Mouse (Mus musculus): ENCODE data around the gene A1bg. TPM values are rescaled to one million over a fixed set of nuclear protein-coding genes. Genes with fewer than 3 reads are reported as not detected.

The A1bg gene
- polyA plus RNA-seq, 1 experiment from 2014 or later: not detected

DNA sequence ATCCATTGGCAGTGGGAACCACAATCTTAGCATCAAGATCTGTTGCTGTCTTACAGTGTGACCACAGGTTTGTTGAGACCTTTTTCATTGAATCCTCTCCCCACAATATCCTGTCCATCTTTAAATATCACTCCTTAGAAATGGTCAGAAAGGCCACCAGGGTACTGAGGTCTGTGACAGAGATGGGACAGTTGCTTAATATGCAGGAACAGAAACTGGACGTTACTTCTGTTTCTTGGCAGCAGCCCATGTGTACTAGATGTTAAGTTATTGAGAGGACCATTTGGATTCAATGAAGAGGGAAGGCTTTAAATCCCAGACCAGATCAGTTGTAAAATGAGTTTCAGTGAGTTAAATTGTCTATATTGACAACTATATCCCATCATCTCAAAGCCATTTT, 67.7 kb downstream of the A1bg start:
- Histone ChIP-seq H3K4me2 (no peak overlapping the region), H3K36me3 (no peaks in the 10 kb centered on the region), H3K4me1 (peaks cover 13% of the 10 kb centered on the region; the same call in 1 of the 2 replicates), H3K27me3 (no peaks in the 10 kb centered on the region), H3K4me3 (no peak overlapping the region), H3K27ac (no peak overlapping the region), H3K9me3 (no peaks in the 10 kb centered on the region), H3K9ac (no peak overlapping the region)
- no peak for ATAC-seq (ENCODE audit: borderline replicate concordance, extremely low read depth, low FRiP score, low TSS enrichment)
- WGBS: 57% methylated on average over 1 of the region's 1 CpGs

- H3K4me3 ChIP-seq: no peak overlapping the region
- H3K9ac ChIP-seq: no peak overlapping the region
- H3K9me3 ChIP-seq: no peaks in the 10 kb centered on the region
- no peak overlapping the region for H3K4me2 ChIP-seq
- H3K36me3 ChIP-seq: no peaks in the 10 kb centered on the region
- H3K27ac ChIP-seq: no peak overlapping the region
- H3K27me3 ChIP-seq: no peaks in the 10 kb centered on the region
- ATAC-seq (ENCODE audit: borderline replicate concordance, extremely low read depth, low FRiP score, low TSS enrichment): no peak
- 68% methylated on average over 4 of the region's 4 CpGs for WGBS
- peaks cover 13% of the 10 kb centered on the region; the same call in 1 of the 2 replicates for H3K4me1 ChIP-seq
Measured at GRCm38 (mm10) chr15:60854151-60854550, 68.7 kb downstream of the A1bg start.

DNA sequence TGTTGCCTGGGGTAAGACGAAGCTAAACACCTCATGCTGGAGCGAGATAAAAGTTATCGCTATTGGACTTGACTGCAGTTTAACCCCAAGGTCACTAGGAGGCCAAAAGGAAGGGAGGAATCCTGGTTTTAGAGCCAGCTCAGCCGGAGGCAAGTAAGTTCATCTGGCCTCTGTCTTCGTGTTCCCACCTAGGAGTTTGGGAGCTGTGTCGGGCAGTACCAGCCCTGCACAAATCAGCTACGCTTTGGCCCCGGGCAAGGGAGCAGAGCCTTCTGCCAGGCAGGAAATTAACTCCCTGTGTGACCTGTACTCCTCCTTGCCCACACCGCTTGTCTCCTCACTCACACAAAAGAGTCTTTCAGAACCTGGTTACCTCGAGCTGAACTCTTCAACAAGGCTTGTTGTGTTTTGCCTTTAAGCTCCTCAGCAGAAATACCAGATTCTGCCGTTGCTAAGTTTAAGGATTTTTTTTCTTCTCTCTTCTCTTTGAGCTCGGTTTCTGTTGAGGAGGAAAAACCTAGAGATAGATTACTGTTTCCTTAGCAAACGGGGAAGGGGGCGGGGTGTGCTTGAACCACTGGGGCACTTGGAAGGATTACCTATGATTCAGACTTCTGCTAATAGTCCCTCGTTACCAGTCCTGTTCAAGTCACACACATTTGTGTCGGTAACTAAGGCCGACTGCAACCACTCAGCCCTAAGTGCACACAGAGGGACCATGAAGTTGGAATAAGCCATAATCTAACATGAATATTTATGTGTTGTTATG, 69.4 kb downstream of the A1bg start, which contains the start of gene Fam84b:
Gene Fam84b (minus strand): TSS at position 548 of the 769 bp plus-strand sequence.
- H3K9ac ChIP-seq: no peak within 1 kb of the TSS
- peak within 1 kb of the TSS; percentile 6; the same call in 1 of the 2 replicates for H3K4me2 ChIP-seq
- H3K4me3 ChIP-seq: no peak within 1 kb of the TSS
- peak within 1 kb of the TSS; percentile 60 for H3K27ac ChIP-seq
- H3K4me1 ChIP-seq: peaks cover 13% of the 10 kb centered on the region; the same call in 1 of the 2 replicates
- no peak for ATAC-seq (ENCODE audit: borderline replicate concordance, extremely low read depth, low FRiP score, low TSS enrichment)
- 17% methylated on average over 17 of the region's 17 CpGs for WGBS
- no peaks in the 10 kb centered on the region for H3K27me3 ChIP-seq
- no peaks in the 10 kb centered on the region for H3K9me3 ChIP-seq
- H3K36me3 ChIP-seq: no peaks in the 10 kb centered on the region

DNA sequence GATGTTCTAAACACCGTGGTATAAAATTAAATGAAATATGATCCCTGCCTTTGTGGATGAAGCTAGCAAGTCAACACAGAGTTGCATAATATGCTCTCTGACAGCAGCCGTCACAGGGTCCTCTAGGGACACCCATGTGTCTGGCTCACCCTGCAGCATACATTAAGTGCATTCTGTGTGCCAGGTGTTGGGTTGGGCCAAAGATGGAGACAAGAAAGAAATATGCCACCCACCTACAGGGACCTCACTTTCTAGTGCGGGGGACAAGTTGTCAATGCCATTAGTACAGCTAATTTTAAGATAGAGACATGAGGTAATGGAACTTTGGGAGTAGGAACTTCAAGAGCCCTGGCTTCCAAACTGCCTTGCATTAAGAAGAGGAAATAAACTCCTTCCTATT, 74.2 kb downstream of the A1bg start:
- no peaks in the 10 kb centered on the region for H3K9me3 ChIP-seq
- no peak overlapping the region for H3K27ac ChIP-seq
- H3K36me3 ChIP-seq: no peaks in the 10 kb centered on the region
- H3K9ac ChIP-seq: no peak overlapping the region
- H3K4me2 ChIP-seq: no peak overlapping the region
- 44% methylated on average over 3 of the region's 3 CpGs for WGBS
- no peak overlapping the region for H3K4me3 ChIP-seq
- no peak for ATAC-seq (ENCODE audit: borderline replicate concordance, extremely low read depth, low FRiP score, low TSS enrichment)
- no peaks in the 10 kb centered on the region for H3K27me3 ChIP-seq
- H3K4me1 ChIP-seq: peaks cover 19% of the 10 kb centered on the region; the same call in 1 of the 2 replicates

Other genes with a start within 250 kb of the A1bg start
- 27.1 and 29.0 TPM in 2 replicates for gene Fam84b, start 69.2 kb downstream of the A1bg start, polyA plus RNA-seq (2015; fragmentation: Nextera tagmentation; extraction: Ambion mirVana)